Mouse (Mus musculus) midbrain, embryonic 11.5 days (tissue): Measurements from ENCODE around the gene Szt2. TPM values are rescaled to one million over a fixed set of nuclear protein-coding genes. Genes with fewer than 3 reads are reported as not detected.
A peak's percentile ranks its signal among the peaks of the same experiment; 100 is the strongest.

Experiments
- ATAC-seq: fragments of 200-750 bp; cut with Nextera tagmentation; 2 replicates; pipeline ENCODE4 v1.8.0; 2017; ENCODE audit warnings: moderate TSS enrichment, moderate library complexity; ENCODE audit not compliant: low FRiP score
- DNase-seq: peaks from one replicate; pipeline ENCODE4 v3.0.0; 2015; ENCODE audit warnings: low spot score; ENCODE audit errors: missing footprints
- H3K27ac ChIP-seq: fragments of 300-500 bp; sonication (generic); 2 replicates; pipeline ENCODE4 v1.5.1; 2014; ENCODE audit warnings: low read depth, low read length
- H3K27me3 ChIP-seq: fragments of 300-500 bp; sonication (generic); 2 replicates; pipeline ENCODE4 v1.6.1; 2014; ENCODE audit warnings: mild to moderate bottlenecking, low read length, moderate library complexity, mixed read lengths; ENCODE audit not compliant: control insufficient read depth, insufficient read depth
- H3K36me3 ChIP-seq: fragments of 300-500 bp; sonication (generic); 2 replicates; pipeline ENCODE4 v1.6.1; 2014; ENCODE audit warnings: mild to moderate bottlenecking, low read length, moderate library complexity, mixed read lengths; ENCODE audit not compliant: control insufficient read depth, insufficient read depth
- H3K4me1 ChIP-seq: fragments of 300-500 bp; sonication (generic); 2 replicates; pipeline ENCODE4 v1.6.1; 2014; ENCODE audit warnings: low read length; ENCODE audit not compliant: control insufficient read depth, insufficient read depth
- H3K4me2 ChIP-seq: fragments of 300-500 bp; sonication (generic); 2 replicates; pipeline ENCODE4 v1.6.1; 2014; ENCODE audit warnings: mild to moderate bottlenecking, moderate library complexity
- H3K4me3 ChIP-seq: fragments of 300-500 bp; sonication (generic); 2 replicates; pipeline ENCODE4 v1.5.1; 2014; ENCODE audit warnings: low read depth, low read length
- H3K9ac ChIP-seq: fragments of 300-500 bp; sonication (generic); 2 replicates; pipeline ENCODE4 v1.6.1; 2014; ENCODE audit warnings: low read length
- H3K9me3 ChIP-seq: fragments of 300-500 bp; sonication (generic); 2 replicates; pipeline ENCODE4 v1.6.1; 2016; ENCODE audit warnings: low read length; ENCODE audit not compliant: control insufficient read depth
- WGBS: fragments of 180-500 bp; shearing (Covaris S2); extraction: QIAGEN DNeasy Blood & Tissue Kit; methylation state at CpG from one replicate; pipeline ENCODE4 v1.1.7; 2014; 5-methylcytosine and 5-hydroxymethylcytosine counted together
- polyA plus RNA-seq: library from polyadenylated mRNA; unstranded; fragments of >200 nt; fragmentation: Nextera tagmentation; extraction: Ambion mirVana; gene quantifications from 2 replicates; pipeline ENCODE4 v1.2.1, GENCODE M21; 2014

The Szt2 gene
- polyA plus RNA-seq, 1 experiment from 2014 or later, result 7.8 TPM

- WGBS, result 90% methylated on average over 6 of the region's 6 CpGs
- Histone ChIP-seq H3K9me3 (no peaks in the 10 kb centered on the region), H3K4me1 (no peaks in the 10 kb centered on the region), H3K9ac (no peak overlapping the region), H3K4me2 (no peak overlapping the region), H3K36me3 (no peaks in the 10 kb centered on the region), H3K27ac (no peak overlapping the region), H3K4me3 (no peak overlapping the region), H3K27me3 (no peaks in the 10 kb centered on the region)
- ATAC-seq (no peak), DNase-seq (no peak)
Observed at GRCm38 (mm10) chr4:118353689-118354088, 55.4 kb downstream of the Szt2 start.

- no peak for DNase-seq
- Histone ChIP-seq H3K36me3 (no peaks in the 10 kb centered on the region), H3K4me1 (no peaks in the 10 kb centered on the region), H3K4me2 (no peak overlapping the region), H3K9me3 (no peaks in the 10 kb centered on the region), H3K4me3 (no peak overlapping the region), H3K27me3 (no peaks in the 10 kb centered on the region), H3K9ac (no peak overlapping the region), H3K27ac (no peak overlapping the region)
- no peak for ATAC-seq
- 92% methylated on average over 3 of the region's 3 CpGs for WGBS
Observed at GRCm38 (mm10) chr4:118351828-118352227, 57.2 kb downstream of the Szt2 start.

GRCm38 (mm10) chr4:118350864-118351263, 58.2 kb downstream of the Szt2 start:
- Histone ChIP-seq H3K27me3 (no peaks in the 10 kb centered on the region), H3K27ac (no peak overlapping the region), H3K9ac (no peak overlapping the region), H3K4me3 (no peak overlapping the region), H3K4me2 (no peak overlapping the region), H3K36me3 (no peaks in the 10 kb centered on the region), H3K4me1 (no peaks in the 10 kb centered on the region), H3K9me3 (no peaks in the 10 kb centered on the region)
- ATAC-seq (no peak), DNase-seq (peak; percentile 53)
- 76% methylated on average over 2 of the region's 2 CpGs for WGBS

GRCm38 (mm10) chr4:118347529-118348309, 61.4 kb downstream of the Szt2 start:
- WGBS, result 72% methylated on average over 13 of the region's 13 CpGs
- H3K27me3 ChIP-seq, result no peaks in the 10 kb centered on the region
- no peak overlapping the region for H3K9ac ChIP-seq
- H3K27ac ChIP-seq, result no peak overlapping the region
- H3K9me3 ChIP-seq, result no peaks in the 10 kb centered on the region
- peak; percentile 69 for DNase-seq
- H3K4me3 ChIP-seq, result no peak overlapping the region
- H3K36me3 ChIP-seq, result no peaks in the 10 kb centered on the region
- H3K4me2 ChIP-seq, result no peak overlapping the region
- ATAC-seq, result no peak
- H3K4me1 ChIP-seq, result no peaks in the 10 kb centered on the region

- Histone ChIP-seq H3K27ac (no peak overlapping the region), H3K36me3 (no peaks in the 10 kb centered on the region), H3K9ac (no peak overlapping the region), H3K4me3 (no peak overlapping the region), H3K4me2 (no peak overlapping the region), H3K4me1 (no peaks in the 10 kb centered on the region), H3K27me3 (no peaks in the 10 kb centered on the region), H3K9me3 (no peaks in the 10 kb centered on the region)
- 81% methylated on average over 3 of the region's 3 CpGs for WGBS
- no peak for ATAC-seq
- no peak for DNase-seq
Observed at GRCm38 (mm10) chr4:118341447-118341846, 67.6 kb downstream of the Szt2 start.

- no peak overlapping the region for H3K9ac ChIP-seq
- no peaks in the 10 kb centered on the region for H3K9me3 ChIP-seq
- no peak for ATAC-seq
- no peak overlapping the region for H3K27ac ChIP-seq
- no peak overlapping the region for H3K4me2 ChIP-seq
- no peak overlapping the region for H3K4me3 ChIP-seq
- H3K4me1 ChIP-seq, result no peaks in the 10 kb centered on the region
- no peaks in the 10 kb centered on the region for H3K36me3 ChIP-seq
- peak; percentile 96 for DNase-seq
- WGBS, result 18% methylated on average over 7 of the region's 7 CpGs
- no peaks in the 10 kb centered on the region for H3K27me3 ChIP-seq
Observed at GRCm38 (mm10) chr4:118336658-118337057, 72.4 kb downstream of the Szt2 start.

GRCm38 (mm10) chr4:118335991-118336390, 73.1 kb downstream of the Szt2 start:
- no peaks in the 10 kb centered on the region for H3K36me3 ChIP-seq
- no peak overlapping the region for H3K4me3 ChIP-seq

GRCm38 (mm10) chr4:118331777-118332176, 77.3 kb downstream of the Szt2 start:
- Histone ChIP-seq H3K4me1 (no peaks in the 10 kb centered on the region), H3K4me2 (no peak overlapping the region), H3K9ac (no peak overlapping the region), H3K27ac (no peak overlapping the region), H3K27me3 (no peaks in the 10 kb centered on the region), H3K36me3 (no peaks in the 10 kb centered on the region), H3K4me3 (no peak overlapping the region), H3K9me3 (no peaks in the 10 kb centered on the region)
- DNase-seq, result no peak
- ATAC-seq, result no peak
- 73% methylated on average over 4 of the region's 4 CpGs for WGBS

More at GRCm38 (mm10) chr4:118335991-118336390, 73.1 kb downstream of the Szt2 start:
- WGBS, result 78% methylated on average over 4 of the region's 4 CpGs
- H3K4me2 ChIP-seq, result no peak overlapping the region
- no peaks in the 10 kb centered on the region for H3K4me1 ChIP-seq
- no peaks in the 10 kb centered on the region for H3K9me3 ChIP-seq
- DNase-seq (no peak), ATAC-seq (no peak)
- no peak overlapping the region for H3K9ac ChIP-seq
- no peaks in the 10 kb centered on the region for H3K27me3 ChIP-seq
- H3K27ac ChIP-seq, result no peak overlapping the region

GRCm38 (mm10) chr4:118326476-118326875, 82.6 kb downstream of the Szt2 start:
- DNase-seq, result no peak
- no peak overlapping the region for H3K4me2 ChIP-seq
- no peak overlapping the region for H3K9ac ChIP-seq
- no peak overlapping the region for H3K4me3 ChIP-seq
- H3K27me3 ChIP-seq, result no peaks in the 10 kb centered on the region
- ATAC-seq, result no peak
- no peaks in the 10 kb centered on the region for H3K36me3 ChIP-seq
- no peaks in the 10 kb centered on the region for H3K4me1 ChIP-seq
- H3K27ac ChIP-seq, result no peak overlapping the region
- 83% methylated on average over 7 of the region's 7 CpGs for WGBS
- no peaks in the 10 kb centered on the region for H3K9me3 ChIP-seq
